Mouse (Mus musculus) thymus, adult 2 months (tissue): ENCODE data around the gene Tceanc2. TPM values are rescaled to one million over a fixed set of nuclear protein-coding genes. Genes with fewer than 3 reads are reported as not detected.
"Not testable (repeated sequence)": the region's sequence is repeated elsewhere in the genome, so short reads cannot be mapped to it uniquely, and the experiment has no call there.

Source experiments
- DNase-seq: peaks from one replicate; pipeline ENCODE4 v3.0.0; 2021
- H3K27ac ChIP-seq: fragments of 200-500 bp; 2 replicates; pipeline ENCODE4 v1.5.1; 2012; ENCODE audit warnings: low read length, control low read depth; ENCODE audit not compliant: control insufficient read depth, insufficient read depth
- H3K27me3 ChIP-seq: fragments of 200-500 bp; 2 replicates; pipeline ENCODE4 v1.6.1; 2012; ENCODE audit warnings: mild to moderate bottlenecking, low read length, moderate library complexity, mixed read lengths; ENCODE audit not compliant: control insufficient read depth, insufficient read depth
- H3K36me3 ChIP-seq: fragments of 200-500 bp; 2 replicates; pipeline ENCODE4 v1.6.1; 2012; ENCODE audit warnings: mild to moderate bottlenecking, low read length, moderate library complexity; ENCODE audit not compliant: control insufficient read depth, insufficient read depth
- H3K4me1 ChIP-seq: fragments of 200-500 bp; replicated peaks from 2 replicates; pipeline ENCODE4 v1.6.1; 2012; ENCODE audit warnings: low read length; ENCODE audit not compliant: control insufficient read depth, insufficient read depth
- H3K4me3 ChIP-seq: fragments of 200-500 bp; 2 replicates; pipeline ENCODE4 v1.5.1; 2012; ENCODE audit warnings: mild to moderate bottlenecking, low read length, control low read depth, moderate library complexity; ENCODE audit not compliant: control insufficient read depth, insufficient read depth
- CTCF ChIP-seq: fragments of 200-500 bp; IDR thresholded peaks from 2 replicates; pipeline ENCODE4 v1.5.1; 2012; ENCODE audit warnings: mild to moderate bottlenecking, control low read depth, low read length, moderate library complexity, borderline replicate concordance; ENCODE audit not compliant: control insufficient read depth, poor library complexity, insufficient read depth; ENCODE audit errors: extremely low read depth
- POLR2A ChIP-seq: fragments of 200-500 bp; IDR thresholded peaks from 2 replicates; pipeline ENCODE4 v1.6.1; 2012; ENCODE audit warnings: mild to moderate bottlenecking, low read length, control low read depth, moderate library complexity; ENCODE audit not compliant: control insufficient read depth, poor library complexity, insufficient read depth; ENCODE audit errors: extremely low read depth
- WGBS: fragments of 180-500 bp; shearing (Covaris S2); methylation state at CpG from one replicate; pipeline ENCODE4 v1.1.7; 2018; 5-methylcytosine and 5-hydroxymethylcytosine counted together
- polyA plus RNA-seq: library from polyadenylated mRNA; depleted of rRNA; stranded (reverse); fragments of >200 nt; gene quantifications from 2 replicates; pipeline ENCODE4 v1.2.3, GENCODE M21; 2012

Tceanc2 gene
- polyA plus RNA-seq, 1 experiment = 13.8 TPM

DNA sequence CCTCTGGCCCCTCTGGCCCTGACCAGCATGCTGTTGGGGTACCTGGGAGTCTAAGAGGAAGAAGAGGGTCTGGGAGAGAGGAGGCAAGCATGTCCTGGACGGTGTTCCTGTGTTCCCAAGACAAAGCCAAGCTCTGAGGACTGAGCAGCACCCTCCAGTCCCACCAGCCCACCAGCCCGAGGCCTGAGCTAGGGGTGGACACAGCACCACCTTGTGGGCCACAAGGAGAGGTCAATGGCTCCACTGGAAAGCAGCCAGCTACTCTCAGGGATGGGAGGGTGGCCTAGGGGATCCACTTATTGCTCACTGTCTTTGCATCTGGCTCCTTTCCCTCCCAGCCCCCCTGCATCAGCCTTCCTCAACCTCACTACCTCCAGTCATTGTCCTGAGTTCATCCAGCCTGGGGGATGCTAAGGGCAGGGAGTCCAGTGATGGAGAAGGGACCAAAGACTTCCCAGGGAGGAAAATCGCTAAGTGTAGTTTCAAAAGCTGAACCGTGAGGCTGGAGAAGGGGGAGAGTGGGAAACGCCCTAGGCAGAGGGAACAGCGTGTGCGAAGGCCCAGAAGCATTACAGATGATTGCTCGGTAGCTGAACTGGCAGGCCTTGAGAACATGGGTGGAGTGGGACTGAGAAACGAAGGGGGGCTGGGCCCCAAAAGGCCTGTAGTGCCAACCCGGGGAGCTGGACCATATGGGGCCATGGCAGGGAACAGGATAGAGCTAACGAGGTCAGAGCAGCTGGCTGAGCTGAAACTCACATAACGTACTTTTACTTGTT is 57.6 kb downstream of the Tceanc2 start:
- no peaks in the 10 kb centered on the region for H3K27me3 ChIP-seq
- H3K4me1 ChIP-seq = no peaks in the 10 kb centered on the region
- TF ChIP-seq POLR2A (no peak), CTCF (no peak)
- DNase-seq = no peak
- no peak overlapping the region for H3K4me3 ChIP-seq
- no peaks in the 10 kb centered on the region for H3K36me3 ChIP-seq
- no peak overlapping the region for H3K27ac ChIP-seq
- 90% methylated on average over 12 of the region's 12 CpGs for WGBS

- TF ChIP-seq POLR2A (no peak), CTCF (no peak)
- Histone ChIP-seq H3K4me1 (no peaks in the 10 kb centered on the region), H3K4me3 (no peak overlapping the region), H3K27me3 (no peaks in the 10 kb centered on the region), H3K27ac (no peak overlapping the region), H3K36me3 (no peaks in the 10 kb centered on the region)
- WGBS = 97% methylated on average over 6 of the region's 6 CpGs
- DNase-seq = no peak
Measured at GRCm38 (mm10) chr4:107120676-107121075, 58.2 kb downstream of the Tceanc2 start.

GRCm38 (mm10) chr4:107119056-107119455 is 59.9 kb downstream of the Tceanc2 start:
- Histone ChIP-seq H3K27ac (no peak overlapping the region), H3K36me3 (no peaks in the 10 kb centered on the region), H3K4me3 (no peak overlapping the region), H3K27me3 (no peaks in the 10 kb centered on the region), H3K4me1 (no peaks in the 10 kb centered on the region)
- WGBS = 93% methylated on average over 4 of the region's 4 CpGs
- no peak for TF ChIP-seq CTCF
- no peak for TF ChIP-seq POLR2A
- DNase-seq = no peak

- WGBS = 80% methylated on average over 2 of the region's 2 CpGs
- no peak for TF ChIP-seq POLR2A
- no peak for TF ChIP-seq CTCF
- DNase-seq = no peak
- H3K36me3 ChIP-seq = no peaks in the 10 kb centered on the region
- no peaks in the 10 kb centered on the region for H3K27me3 ChIP-seq
- no peaks in the 10 kb centered on the region for H3K4me1 ChIP-seq
- H3K27ac ChIP-seq = no peak overlapping the region
- no peak overlapping the region for H3K4me3 ChIP-seq
Measured at GRCm38 (mm10) chr4:107117741-107118385, 61.1 kb downstream of the Tceanc2 start.

DNA sequence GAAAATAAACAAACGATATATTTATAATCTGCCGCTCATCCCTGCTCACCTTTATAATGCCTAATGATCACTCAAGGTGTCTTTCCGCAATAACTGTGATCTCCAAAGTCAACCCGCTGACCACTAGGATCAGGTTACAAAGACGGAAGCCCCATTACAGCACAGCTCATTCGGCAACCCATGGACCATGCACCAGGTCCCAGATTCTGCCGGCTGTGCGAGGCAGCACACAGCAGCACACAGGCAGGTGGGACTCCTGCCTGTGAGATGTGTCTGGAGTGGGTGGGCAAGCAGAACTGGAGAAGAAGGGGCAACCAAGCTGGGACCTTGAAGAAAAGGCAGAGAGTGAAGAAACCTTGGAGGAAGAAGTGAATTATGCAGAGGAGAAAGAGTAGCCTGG is 64.6 kb downstream of the Tceanc2 start:
- Histone ChIP-seq H3K36me3 (no peaks in the 10 kb centered on the region), H3K4me1 (no peaks in the 10 kb centered on the region), H3K4me3 (no peak overlapping the region), H3K27me3 (no peaks in the 10 kb centered on the region), H3K27ac (no peak overlapping the region)
- DNase-seq = no peak
- TF ChIP-seq CTCF (no peak), POLR2A (no peak)
- 93% methylated on average over 8 of the region's 8 CpGs for WGBS

DNA sequence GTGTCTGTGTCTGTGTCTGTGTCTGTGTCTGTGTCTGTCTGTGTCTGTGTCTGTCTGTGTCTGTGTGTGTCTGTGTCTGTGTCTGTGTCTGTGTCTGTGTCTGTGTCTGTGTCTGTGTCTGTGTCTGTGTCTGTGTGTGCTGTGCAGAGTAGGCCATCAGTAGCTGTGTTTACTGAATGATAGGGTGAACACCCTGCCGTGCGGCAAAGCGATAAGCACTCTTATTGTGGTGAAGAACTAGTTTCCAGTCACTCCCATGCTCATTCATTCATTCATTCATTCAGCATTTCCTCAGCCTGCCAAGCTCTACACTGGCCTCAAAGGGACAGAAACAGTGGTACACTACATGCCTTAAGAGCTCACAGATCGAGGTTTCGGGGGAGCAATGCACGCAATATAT is 69.7 kb downstream of the Tceanc2 start:
- H3K27ac ChIP-seq, DNase-seq, H3K27me3 ChIP-seq, H3K4me3 ChIP-seq, H3K4me1 ChIP-seq, H3K36me3 ChIP-seq: not testable (repeated sequence)
- WGBS = 97% methylated on average over 6 of the region's 6 CpGs

DNA sequence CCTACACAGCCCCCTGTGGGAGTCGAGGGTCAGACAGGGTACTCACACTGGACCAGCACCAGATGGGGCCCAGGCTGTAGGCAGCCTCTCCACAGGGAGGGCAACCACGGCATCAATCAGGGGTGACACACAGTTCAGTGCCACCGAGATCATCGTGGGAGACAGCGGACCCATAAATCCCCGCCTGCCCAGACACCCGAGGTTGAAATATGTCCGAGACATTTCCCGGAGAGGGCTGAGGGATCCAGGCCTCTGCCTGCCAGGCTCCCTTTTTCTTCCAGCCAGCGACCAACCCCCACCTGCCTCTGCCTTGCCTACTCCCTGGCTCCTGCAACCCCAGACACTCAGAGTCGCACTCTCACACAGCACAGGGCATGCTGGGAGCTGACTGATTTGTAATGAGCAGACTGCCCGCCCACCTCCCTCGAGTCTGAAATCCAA is 70.6 kb downstream of the Tceanc2 start:
- no peak overlapping the region for H3K4me3 ChIP-seq
- TF ChIP-seq POLR2A (no peak), CTCF (no peak)
- H3K4me1 ChIP-seq = no peaks in the 10 kb centered on the region
- DNase-seq = no peak
- no peaks in the 10 kb centered on the region for H3K36me3 ChIP-seq
- no peak overlapping the region for H3K27ac ChIP-seq
- 75% methylated on average over 13 of the region's 13 CpGs for WGBS
- no peaks in the 10 kb centered on the region for H3K27me3 ChIP-seq
